Mouse (Mus musculus): ENCODE measurements at regions not wholly inside any gene's neighbourhood (a gene's known extent, or its start where the extent isn't known, plus 50 kb on each side); places are given as distances from the start of the nearest gene placed in this dataset.
"Not testable (repeated sequence)": the region's sequence is repeated elsewhere in the genome, so short reads cannot be mapped to it uniquely, and the experiment has no call there.

- H3K9me3 ChIP-seq (ENCODE audit: control insufficient read depth, insufficient read depth, low read depth, low read length), result no peaks in the 10 kb centered on the region
- no peak overlapping the region for H3K4me3 ChIP-seq (ENCODE audit: insufficient read depth in 1 of 2, low read depth in 1 of 2, low read length in 2 of 2, poor library complexity in 1 of 2, severe bottlenecking in 1 of 2)
- H3K9ac ChIP-seq (ENCODE audit: insufficient read depth, low read depth, low read length, poor library complexity, severe bottlenecking), result no peak overlapping the region
Measured at GRCm38 (mm10) chr12:112301929-112302328, 155.9 kb downstream of the Kif26a start.

GRCm38 (mm10) chr12:112306208-112306607, 160.2 kb downstream of the Kif26a start:
- no peak for DNase-seq (ENCODE audit: low read depth, low spot score)
- in situ Hi-C loops (cut with MboI; ENCODE audit: low sequenced_read_pairs in 2 of 2, unreplicated experiment in 2 of 2), result no loop called here
- no peak overlapping the region for H3K4me3 ChIP-seq (ENCODE audit: insufficient read depth in 1 of 2, low read depth in 1 of 2, low read length in 2 of 2, poor library complexity in 1 of 2, severe bottlenecking in 1 of 2)

More at GRCm38 (mm10) chr12:112301929-112302328, 155.9 kb downstream of the Kif26a start:
- H3K27ac ChIP-seq (ENCODE audit: insufficient read depth, low read depth, low read length, poor library complexity, severe bottlenecking), result no peak overlapping the region
- H3K36me3 ChIP-seq (ENCODE audit: control insufficient read depth, insufficient read depth, low read length, poor library complexity, severe bottlenecking), result no peaks in the 10 kb centered on the region
- no peak for TF ChIP-seq HCFC1 (IDR thresholded peaks at IDR 0.05; ENCODE audit: borderline replicate concordance, insufficient read depth, low read length)
- TF ChIP-seq CHD2 (IDR thresholded peaks at IDR 0.05; ENCODE audit: low read depth, low read length), result no peak
- no peak for TF ChIP-seq MAFK (IDR thresholded peaks at IDR 0.05; ENCODE audit: insufficient read depth, low read depth, low read length)
- no peak for TF ChIP-seq ZNF384 (IDR thresholded peaks at IDR 0.05; ENCODE audit: low read depth, low read length)
- no peak for TF ChIP-seq ZC3H11A (IDR thresholded peaks at IDR 0.05; ENCODE audit: borderline replicate concordance, low read depth, low read length)
- H3K4me1 ChIP-seq (ENCODE audit: control insufficient read depth in 2 of 2, insufficient read depth in 2 of 2, low read length in 2 of 2, poor library complexity in 1 of 2), result no peaks in the 10 kb centered on the region
- no peak for DNase-seq (ENCODE audit: low read depth, low spot score)
- in situ Hi-C loops (cut with MboI; ENCODE audit: low sequenced_read_pairs in 2 of 2, unreplicated experiment in 2 of 2), result no loop called here

GRCm38 (mm10) chr12:112308016-112308415, 162.0 kb downstream of the Kif26a start:
- Histone ChIP-seq H3K9ac (ENCODE audit: insufficient read depth, low read depth, low read length, poor library complexity, severe bottlenecking) (no peak overlapping the region), H3K4me1 (ENCODE audit: control insufficient read depth in 2 of 2, insufficient read depth in 2 of 2, low read length in 2 of 2, poor library complexity in 1 of 2) (no peaks in the 10 kb centered on the region), H3K27ac (ENCODE audit: insufficient read depth, low read depth, low read length, poor library complexity, severe bottlenecking) (no peak overlapping the region), H3K4me3 (ENCODE audit: insufficient read depth in 1 of 2, low read depth in 1 of 2, low read length in 2 of 2, poor library complexity in 1 of 2, severe bottlenecking in 1 of 2) (no peak overlapping the region), H3K9me3 (ENCODE audit: control insufficient read depth, insufficient read depth, low read depth, low read length) (no peaks in the 10 kb centered on the region), H3K36me3 (ENCODE audit: control insufficient read depth, insufficient read depth, low read length, poor library complexity, severe bottlenecking) (no peaks in the 10 kb centered on the region)
- TF ChIP-seq ZNF384 (IDR thresholded peaks at IDR 0.05; ENCODE audit: low read depth, low read length), result no peak
- no peak for TF ChIP-seq CHD2 (IDR thresholded peaks at IDR 0.05; ENCODE audit: low read depth, low read length)
- TF ChIP-seq MAFK (IDR thresholded peaks at IDR 0.05; ENCODE audit: insufficient read depth, low read depth, low read length), result no peak
- no peak for TF ChIP-seq HCFC1 (IDR thresholded peaks at IDR 0.05; ENCODE audit: borderline replicate concordance, insufficient read depth, low read length)
- TF ChIP-seq ZC3H11A (IDR thresholded peaks at IDR 0.05; ENCODE audit: borderline replicate concordance, low read depth, low read length), result no peak
- no peak for DNase-seq (ENCODE audit: low read depth, low spot score)
- in situ Hi-C loops (cut with MboI; ENCODE audit: low sequenced_read_pairs in 2 of 2, unreplicated experiment in 2 of 2), result no loop called here

More at GRCm38 (mm10) chr12:112306208-112306607, 160.2 kb downstream of the Kif26a start:
- TF ChIP-seq ZNF384 (IDR thresholded peaks at IDR 0.05; ENCODE audit: low read depth, low read length), result no peak
- no peak for TF ChIP-seq MAFK (IDR thresholded peaks at IDR 0.05; ENCODE audit: insufficient read depth, low read depth, low read length)
- no peak for TF ChIP-seq CHD2 (IDR thresholded peaks at IDR 0.05; ENCODE audit: low read depth, low read length)
- no peak for TF ChIP-seq ZC3H11A (IDR thresholded peaks at IDR 0.05; ENCODE audit: borderline replicate concordance, low read depth, low read length)
- TF ChIP-seq HCFC1 (IDR thresholded peaks at IDR 0.05; ENCODE audit: borderline replicate concordance, insufficient read depth, low read length), result no peak
- H3K9me3 ChIP-seq (ENCODE audit: control insufficient read depth, insufficient read depth, low read depth, low read length), result no peaks in the 10 kb centered on the region
- no peak overlapping the region for H3K9ac ChIP-seq (ENCODE audit: insufficient read depth, low read depth, low read length, poor library complexity, severe bottlenecking)
- no peak overlapping the region for H3K27ac ChIP-seq (ENCODE audit: insufficient read depth, low read depth, low read length, poor library complexity, severe bottlenecking)
- no peaks in the 10 kb centered on the region for H3K36me3 ChIP-seq (ENCODE audit: control insufficient read depth, insufficient read depth, low read length, poor library complexity, severe bottlenecking)
- no peaks in the 10 kb centered on the region for H3K4me1 ChIP-seq (ENCODE audit: control insufficient read depth in 2 of 2, insufficient read depth in 2 of 2, low read length in 2 of 2, poor library complexity in 1 of 2)

DNA sequence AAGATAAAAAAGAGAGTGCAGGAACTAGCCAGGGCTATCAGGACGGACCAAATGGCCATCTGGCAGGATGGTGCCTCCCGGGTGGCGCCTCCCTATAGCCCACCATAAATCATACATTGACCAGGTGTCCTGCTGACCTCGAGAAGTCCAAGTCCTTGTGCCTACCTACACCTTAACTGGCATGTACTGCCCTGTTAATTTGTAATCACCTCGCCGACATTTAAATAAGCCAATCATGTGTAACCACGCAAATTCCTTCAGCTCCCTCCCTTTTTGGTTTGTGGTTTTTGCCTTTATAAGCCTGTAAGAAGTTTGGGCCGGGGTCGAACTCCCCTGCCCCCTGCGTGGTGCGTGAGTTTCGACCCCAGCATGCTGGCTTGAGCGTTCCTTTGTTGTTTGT, 163.1 kb downstream of the Kif26a start:
- H3K9me3 ChIP-seq (ENCODE audit: control insufficient read depth, insufficient read depth, low read depth, low read length); in situ Hi-C loops (cut with MboI; ENCODE audit: low sequenced_read_pairs in 2 of 2, unreplicated experiment in 2 of 2); DNase-seq (ENCODE audit: low read depth, low spot score): not testable (repeated sequence)

DNA sequence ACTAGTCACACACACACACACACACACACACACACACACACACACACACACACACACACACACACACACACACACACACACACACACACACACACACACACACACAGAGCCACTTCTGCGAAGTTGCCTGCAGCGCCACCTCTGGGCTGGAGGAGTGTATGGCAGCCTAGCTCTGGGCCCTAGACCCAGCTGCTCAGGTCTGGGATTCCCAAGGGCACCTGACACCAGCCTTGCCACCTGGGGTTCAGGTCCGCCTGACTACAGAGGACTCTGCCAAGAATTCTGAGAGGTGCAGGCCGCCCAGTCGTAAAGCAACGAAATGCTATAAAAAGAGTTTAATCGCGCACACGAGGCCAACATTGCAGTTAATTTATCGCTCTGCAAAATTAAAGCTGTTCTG, 163.8 kb downstream of the Kif26a start:
- Histone ChIP-seq H3K9ac (ENCODE audit: insufficient read depth, low read depth, low read length, poor library complexity, severe bottlenecking) (no peak overlapping the region), H3K9me3 (ENCODE audit: control insufficient read depth, insufficient read depth, low read depth, low read length) (no peaks in the 10 kb centered on the region), H3K36me3 (ENCODE audit: control insufficient read depth, insufficient read depth, low read length, poor library complexity, severe bottlenecking) (no peaks in the 10 kb centered on the region), H3K4me3 (ENCODE audit: insufficient read depth in 1 of 2, low read depth in 1 of 2, low read length in 2 of 2, poor library complexity in 1 of 2, severe bottlenecking in 1 of 2) (no peak overlapping the region), H3K27ac (ENCODE audit: insufficient read depth, low read depth, low read length, poor library complexity, severe bottlenecking) (no peak overlapping the region), H3K4me1 (ENCODE audit: control insufficient read depth in 2 of 2, insufficient read depth in 2 of 2, low read length in 2 of 2, poor library complexity in 1 of 2) (no peaks in the 10 kb centered on the region)
- in situ Hi-C loops (cut with MboI; ENCODE audit: low sequenced_read_pairs in 2 of 2, unreplicated experiment in 2 of 2), result no loop called here
- no peak for DNase-seq (ENCODE audit: low read depth, low spot score)
- TF ChIP-seq ZC3H11A (IDR thresholded peaks at IDR 0.05; ENCODE audit: borderline replicate concordance, low read depth, low read length) (no peak), CHD2 (IDR thresholded peaks at IDR 0.05; ENCODE audit: low read depth, low read length) (no peak), MAFK (IDR thresholded peaks at IDR 0.05; ENCODE audit: insufficient read depth, low read depth, low read length) (no peak), HCFC1 (IDR thresholded peaks at IDR 0.05; ENCODE audit: borderline replicate concordance, insufficient read depth, low read length) (no peak), ZNF384 (IDR thresholded peaks at IDR 0.05; ENCODE audit: low read depth, low read length) (no peak)

More for the DNA sequence above, 163.1 kb downstream of the Kif26a start:
- not testable (repeated sequence) for H3K4me1 ChIP-seq (ENCODE audit: control insufficient read depth in 2 of 2, insufficient read depth in 2 of 2, low read length in 2 of 2, poor library complexity in 1 of 2); H3K4me3 ChIP-seq (ENCODE audit: insufficient read depth in 1 of 2, low read depth in 1 of 2, low read length in 2 of 2, poor library complexity in 1 of 2, severe bottlenecking in 1 of 2); H3K36me3 ChIP-seq (ENCODE audit: control insufficient read depth, insufficient read depth, low read length, poor library complexity, severe bottlenecking); H3K9ac ChIP-seq (ENCODE audit: insufficient read depth, low read depth, low read length, poor library complexity, severe bottlenecking); H3K27ac ChIP-seq (ENCODE audit: insufficient read depth, low read depth, low read length, poor library complexity, severe bottlenecking)

Data from ES-E14 (cell line).